Mouse (Mus musculus): ENCODE measurements around the gene Luzp1. TPM values are rescaled to one million over a fixed set of nuclear protein-coding genes. Genes with fewer than 3 reads are reported as not detected.

The Luzp1 gene
- total RNA-seq (2023): 1.3 TPM

GRCm38 (mm10) chr4:136469371-136469903, at the start of gene Luzp1:
Gene Luzp1, plus strand, starts transcription at chr4:136469761.

GRCm38 (mm10) chr4:136423224-136423623, 46.3 kb upstream of the Luzp1 start, which contains the start of gene Htr1d:
Gene Htr1d, plus strand, starts transcription at chr4:136423524.

GRCm38 (mm10) chr4:136462086-136462838, 7.3 kb upstream of the Luzp1 start, which contains the start of gene 6030445D17Rik:
Gene 6030445D17Rik, plus strand, starts transcription at chr4:136462250.

GRCm38 (mm10) chr4:136602568-136602967, 133.0 kb downstream of the Luzp1 start, which contains the start of gene Kdm1a:
Gene Kdm1a, minus strand, starts transcription at chr4:136602723.

Other genes starting within 250 kb of the Luzp1 start
- gene Tcea3, start 222.0 kb upstream of the Luzp1 start, total RNA-seq (2023): 0.62 TPM
- 10.2 TPM for gene Zfp46, start 185.1 kb upstream of the Luzp1 start, total RNA-seq (2023)
- 122 TPM for gene Hnrnpr, start 158.8 kb upstream of the Luzp1 start, total RNA-seq (2023)
- gene Htr1d, start 46.2 kb upstream of the Luzp1 start, total RNA-seq (2023): not detected
- gene 6030445D17Rik, start 7.5 kb upstream of the Luzp1 start, total RNA-seq (2023): not detected
- gene Kdm1a, start 133.0 kb downstream of the Luzp1 start, total RNA-seq (2023): 62.0 TPM
- not detected for gene Tex46, start 140.7 kb downstream of the Luzp1 start, total RNA-seq (2023)
- gene Lactbl1, start 152.9 kb downstream of the Luzp1 start, total RNA-seq (2023): 0.18 TPM

Measured in CD4-positive naive resting alpha-beta T cell, adult 57 days (primary cell).